Comparison of ENCODE assay signal across 8 mouse cellular contexts in genomic region chr7:98155546-98156279, GRCm38 (mm10). TPM values are rescaled to one million over a fixed set of nuclear protein-coding genes. Genes with fewer than 3 reads are reported as not detected.
A peak's percentile ranks its signal among the peaks of the same experiment; 100 is the strongest.
DNase-seq lines count a peak whose midpoint lies in the region; ATAC-seq lines count a peak whose summit lies in the region.

No protein-coding gene starts in this region.

- ATAC-seq in hindbrain, embryonic 14.5 days (ENCODE audit: low FRiP score): peak; percentile 19; the same call in 1 of the 2 replicates

- no peak overlapping the region for H3K27ac ChIP-seq in hindbrain, embryonic 14.5 days
- H3K27ac ChIP-seq in macrophage: peak overlapping the region; percentile 34

- H3K9ac ChIP-seq in hindbrain, embryonic 14.5 days: peak overlapping the region; percentile 2; the same call in 1 of the 2 replicates

- H3K79me2 ChIP-seq in macrophage (ENCODE audit: inconsistent target): no peaks in the 10 kb centered on the region

- no peaks in the 10 kb centered on the region for H3K36me3 ChIP-seq in hindbrain, embryonic 14.5 days (replicated peaks; ENCODE audit: control insufficient read depth, insufficient read depth)
- H3K36me3 ChIP-seq in macrophage (ENCODE audit: inconsistent target): no peaks in the 10 kb centered on the region

- H3K27me3 ChIP-seq in hindbrain, embryonic 14.5 days (ENCODE audit: control insufficient read depth, insufficient read depth, low read length): no peaks in the 10 kb centered on the region

- WGBS in hindbrain, embryonic 14.5 days: 34% methylated on average over 7 of the region's 8 CpGs
- 19% methylated on average over 8 of the region's 8 CpGs for whole genome bisulfite sequencing in macrophage (ENCODE audit: missing documents)

- H3K4me3 ChIP-seq in hindbrain, embryonic 14.5 days (replicated peaks; ENCODE audit: low read length): no peak overlapping the region
- no peak overlapping the region for H3K4me3 ChIP-seq in macrophage (ENCODE audit: inconsistent target)

- H3K4me2 ChIP-seq in hindbrain, embryonic 14.5 days (replicated peaks): no peak overlapping the region

- DNase-seq in cerebellum, adult 8-10 months: peak; percentile 40
- DNase-seq in cerebellum, adult 11 months: no peak
- peak; percentile 87 for DNase-seq in cerebellum, postnatal 10 days
- peak; percentile 65 to 70 for DNase-seq in frontal cortex, postnatal 36 days (ENCODE audit: low spot score in 2 of 2)
- peak; percentile 73 for DNase-seq in hindbrain, embryonic 14.5 days (ENCODE audit: low spot score)
- peak; percentile 71 to 75 for DNase-seq in left cerebral cortex, adult 18-20 months (ENCODE audit: low spot score in 2 of 2)
- DNase-seq in right cerebral cortex, postnatal 10 days (ENCODE audit: low spot score in 2 of 2): peak; percentile 75 to 84

- no peaks in the 10 kb centered on the region for H3K9me3 ChIP-seq in hindbrain, embryonic 14.5 days (ENCODE audit: control insufficient read depth, low read length)

- H3K4me1 ChIP-seq in hindbrain, embryonic 14.5 days (replicated peaks; ENCODE audit: control insufficient read depth, insufficient read depth, low read length): peaks cover 27% of the 10 kb centered on the region

RNA-seq across cellular contexts. Expression of gene Omp, which starts 10.4 kb away (rescaled TPM):
- 0.31 and 0.32 TPM in 2 replicates for polyA plus RNA-seq in hindbrain, embryonic 14.5 days (2014; fragmentation: Nextera tagmentation; extraction: Ambion mirVana)
- total RNA-seq in left cerebral cortex, adult 18-20 months (2021): under 1 TPM; 0.60 to 0.66 TPM
- 10 to 100 TPM in 1 of 26 experiments, 1 to 10 TPM in 19, under 1 TPM in 6; 0.51 to 12.4 (median 2.4) TPM for total RNA-seq in macrophage (2018; cell fraction: chromatin; rRNA removed)
- total RNA-seq in macrophage (2018; cell fraction: cytosol; rRNA removed): under 1 TPM in 17 of 26 experiments, not detected in 9; 0.03 to 0.23 (median 0.10) TPM
- total RNA-seq in macrophage (2018; cell fraction: nucleus; rRNA removed): 10 to 100 TPM in 1 of 26 experiments, 1 to 10 TPM in 9, under 1 TPM in 14, not detected in 2; 0.22 to 11.7 (median 0.89) TPM
- 0.11 TPM in 1 of 3 replicates, not detected in the others for polyA plus RNA-seq in macrophage (2018)

RNA-seq across cellular contexts. Expression of gene Capn5, which starts 22.4 kb away (rescaled TPM):
- 16.7 and 18.0 TPM in 2 replicates for polyA plus RNA-seq in hindbrain, embryonic 14.5 days (2014; fragmentation: Nextera tagmentation; extraction: Ambion mirVana)
- total RNA-seq in left cerebral cortex, adult 18-20 months (2021): 10 to 100 TPM; 30.4 to 35.0 TPM
- total RNA-seq in macrophage (2018; cell fraction: chromatin; rRNA removed): 10 to 100 TPM in 1 of 26 experiments, 1 to 10 TPM in 24, under 1 TPM in 1; 0.82 to 23.3 (median 4.9) TPM
- total RNA-seq in macrophage (2018; cell fraction: cytosol; rRNA removed): 10 to 100 TPM in 9 of 26 experiments, 1 to 10 TPM in 17; 3.8 to 13.8 (median 7.2) TPM
- 10 to 100 TPM in 4 of 26 experiments, 1 to 10 TPM in 22; 1.8 to 16.9 (median 5.3) TPM for total RNA-seq in macrophage (2018; cell fraction: nucleus; rRNA removed)
- 5.5 to 8.5 TPM (median 5.9 TPM) in 3 replicates for polyA plus RNA-seq in macrophage (2018)

RNA-seq across cellular contexts. Expression of gene Myo7a, which starts 36.4 kb away (rescaled TPM):
- 20.0 and 24.3 TPM in 2 replicates for polyA plus RNA-seq in hindbrain, embryonic 14.5 days (2014; fragmentation: Nextera tagmentation; extraction: Ambion mirVana)
- 10 to 100 TPM in 1 of 2 experiments, 1 to 10 TPM in 1; 9.9 to 10.3 TPM for total RNA-seq in left cerebral cortex, adult 18-20 months (2021)
- total RNA-seq in macrophage (2018; cell fraction: chromatin; rRNA removed): 100 to 1,000 TPM in 3 of 26 experiments, 10 to 100 TPM in 22, 1 to 10 TPM in 1; 6.6 to 104 (median 61.0) TPM
- total RNA-seq in macrophage (2018; cell fraction: cytosol; rRNA removed): 10 to 100 TPM; 12.8 to 41.8 (median 21.1) TPM
- 100 to 1,000 TPM in 1 of 26 experiments, 10 to 100 TPM in 22, 1 to 10 TPM in 3; 6.1 to 122 (median 36.1) TPM for total RNA-seq in macrophage (2018; cell fraction: nucleus; rRNA removed)
- 19.5 to 48.5 TPM (median 22.7 TPM) in 3 replicates for polyA plus RNA-seq in macrophage (2018)

RNA-seq across cellular contexts. Expression of gene B3gnt6, which starts 43.6 kb away (rescaled TPM):
- polyA plus RNA-seq in hindbrain, embryonic 14.5 days (2014; fragmentation: Nextera tagmentation; extraction: Ambion mirVana): 0.25 and 0.31 TPM in 2 replicates
- under 1 TPM; 0.21 to 0.42 TPM for total RNA-seq in left cerebral cortex, adult 18-20 months (2021)
- under 1 TPM in 16 of 26 experiments, not detected in 10; 0.21 to 0.95 (median 0.49) TPM for total RNA-seq in macrophage (2018; cell fraction: chromatin; rRNA removed)
- total RNA-seq in macrophage (2018; cell fraction: cytosol; rRNA removed): under 1 TPM in 18 of 26 experiments, not detected in 8; 0.03 to 0.18 (median 0.08) TPM
- 1 to 10 TPM in 1 of 26 experiments, under 1 TPM in 13, not detected in 12; 0.23 to 1.3 (median 0.38) TPM for total RNA-seq in macrophage (2018; cell fraction: nucleus; rRNA removed)
- polyA plus RNA-seq in macrophage (2018): 0.18 TPM in 1 of 3 replicates, not detected in the others
